Mouse (Mus musculus) ES-E14 (cell line): ENCODE measurements around the gene Rmnd1. TPM values are rescaled to one million over a fixed set of nuclear protein-coding genes. Genes with fewer than 3 reads are reported as not detected.

Source experiments
- DNase-seq: peaks from one replicate; pipeline ENCODE4 v3.0.0-alpha.2; 2013; ENCODE audit warnings: low read depth, low spot score
- H3K27ac ChIP-seq: 2 replicates; pipeline ENCODE4 v1.5.1; 2012; ENCODE audit warnings: low read depth, mild to moderate bottlenecking, low read length, moderate library complexity, mixed read lengths; ENCODE audit not compliant: poor library complexity, insufficient read depth, severe bottlenecking
- H3K36me3 ChIP-seq: 2 replicates; pipeline ENCODE4 v1.6.1; 2012; ENCODE audit warnings: mild to moderate bottlenecking, low read length, moderate library complexity, mixed read lengths; ENCODE audit not compliant: control insufficient read depth, poor library complexity, insufficient read depth, severe bottlenecking
- H3K4me1 ChIP-seq, 2 experiments: fragments of 150-350 bp in 1 of 2; sonication (generic) in 1 of 2; 2 replicates each; pipeline ENCODE4 v1.6.1; 2012; ENCODE audit warnings: low read length in 2 of 2, mild to moderate bottlenecking in 1 of 2, mixed read lengths in 1 of 2; ENCODE audit not compliant: control insufficient read depth in 2 of 2, insufficient read depth in 2 of 2, poor library complexity in 1 of 2
- H3K4me3 ChIP-seq, 2 experiments: fragments of 150-350 bp in 1 of 2; sonication (generic) in 1 of 2; 2 replicates each; pipeline ENCODE4 v1.5.1; 2012; ENCODE audit warnings: low read length in 2 of 2, low read depth in 1 of 2, mild to moderate bottlenecking in 1 of 2, mixed read lengths in 1 of 2; ENCODE audit not compliant: insufficient read depth in 1 of 2, poor library complexity in 1 of 2, severe bottlenecking in 1 of 2
- H3K9ac ChIP-seq: 2 replicates; pipeline ENCODE4 v1.6.1; 2012; ENCODE audit warnings: low read depth, mild to moderate bottlenecking, low read length, mixed read lengths; ENCODE audit not compliant: poor library complexity, insufficient read depth, severe bottlenecking
- H3K9me3 ChIP-seq: fragments of 150-350 bp; sonication (generic); 2 replicates; pipeline ENCODE4 v1.6.1; 2012; ENCODE audit warnings: low read depth, mild to moderate bottlenecking, low read length; ENCODE audit not compliant: control insufficient read depth, insufficient read depth
- CHD2 ChIP-seq: IDR thresholded peaks from 2 replicates; pipeline ENCODE4 v1.6.1; 2014; ENCODE audit warnings: mild to moderate bottlenecking, low read depth, low read length, inconsistent platforms
- HCFC1 ChIP-seq: IDR thresholded peaks from 2 replicates; pipeline ENCODE4 v1.6.1; 2012; ENCODE audit warnings: low read length, inconsistent platforms, borderline replicate concordance; ENCODE audit not compliant: insufficient read depth
- MAFK ChIP-seq: IDR thresholded peaks from 2 replicates; pipeline ENCODE4 v1.6.1; 2014; ENCODE audit warnings: mild to moderate bottlenecking, low read depth, low read length, inconsistent platforms; ENCODE audit not compliant: insufficient read depth
- ZC3H11A ChIP-seq: IDR thresholded peaks from 2 replicates; pipeline ENCODE4 v1.6.1; 2012; ENCODE audit warnings: low read depth, mild to moderate bottlenecking, inconsistent platforms, low read length, borderline replicate concordance
- ZNF384 ChIP-seq: IDR thresholded peaks from 2 replicates; pipeline ENCODE4 v1.6.1; 2012; ENCODE audit warnings: low read depth, low read length, inconsistent platforms
- in situ Hi-C, 2 experiments: fragments of 600-800 bp; cut with MboI; formaldehyde crosslinking; loops; one replicate each; pipeline ENCODE4 v1.15.1; 2025; ENCODE audit warnings: low sequenced_read_pairs in 2 of 2, inconsistent platforms in 1 of 2; ENCODE audit not compliant: unreplicated experiment in 2 of 2
- total RNA-seq: library from RNA; depleted of rRNA; stranded (reverse); fragments of 300-350 nt; gene quantifications from 2 replicates; pipeline ENCODE4 v1.2.3, GENCODE M21; 2012

Gene Rmnd1
- total RNA-seq, 1 experiment, result 31.8 TPM

GRCm38 (mm10) chr10:4384244-4384643, 47.9 kb downstream of the Rmnd1 start:
- H3K9ac ChIP-seq, result no peak overlapping the region
- peaks cover 4% of the 10 kb centered on the region; the same call in 1 of the 2 replicates for H3K36me3 ChIP-seq
- no peaks in the 10 kb centered on the region for H3K9me3 ChIP-seq
- TF ChIP-seq ZNF384 (no peak), MAFK (no peak), HCFC1 (no peak), ZC3H11A (no peak), CHD2 (no peak)
- DNase-seq, result no peak
- no peak overlapping the region for H3K27ac ChIP-seq
- in situ Hi-C loops, result no loop called here
- peaks cover 2 to 14% of the 10 kb centered on the region in 2 experiments for H3K4me1 ChIP-seq
- H3K4me3 ChIP-seq, result no peak overlapping the region

DNA sequence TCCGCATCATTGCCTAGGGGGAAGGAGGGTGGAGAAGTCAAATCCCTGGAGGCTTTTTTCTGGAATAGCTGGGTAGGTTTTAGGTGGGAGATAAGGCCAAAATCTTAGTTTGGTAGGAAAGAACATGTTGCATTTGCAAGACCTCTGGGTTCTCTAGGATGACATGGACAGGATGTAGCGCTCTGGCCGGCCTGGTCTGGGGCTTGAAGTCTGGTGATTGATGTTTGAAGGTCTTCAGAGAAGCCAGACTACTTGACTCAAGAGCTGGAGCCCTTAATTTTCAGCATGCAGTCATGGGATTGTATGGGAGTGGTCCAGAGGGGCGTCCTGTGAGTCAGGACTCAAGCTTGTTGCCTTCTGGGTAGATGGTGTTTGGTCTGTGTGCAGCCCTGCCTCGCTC, 51.4 kb downstream of the Rmnd1 start:
- Histone ChIP-seq H3K9ac (no peak overlapping the region), H3K4me3 (no peak overlapping the region), H3K27ac (no peak overlapping the region), H3K9me3 (no peaks in the 10 kb centered on the region), H3K4me1 (peaks cover 9 to 23% of the 10 kb centered on the region in 2 experiments), H3K36me3 (no peaks in the 10 kb centered on the region)
- in situ Hi-C loops, result no loop called here
- no peak for DNase-seq
- TF ChIP-seq ZNF384 (no peak), MAFK (no peak), HCFC1 (no peak), CHD2 (no peak), ZC3H11A (no peak)

- Histone ChIP-seq H3K9ac (no peak overlapping the region), H3K9me3 (no peaks in the 10 kb centered on the region), H3K27ac (no peak overlapping the region), H3K36me3 (no peaks in the 10 kb centered on the region), H3K4me1 (peaks cover 14 to 30% of the 10 kb centered on the region in 2 experiments), H3K4me3 (no peak overlapping the region)
- DNase-seq, result no peak
- TF ChIP-seq CHD2 (no peak), ZC3H11A (no peak), HCFC1 (no peak), MAFK (no peak), ZNF384 (no peak)
- in situ Hi-C loops, result no loop called here
These were observed 55.3 kb downstream of the Rmnd1 start for GRCm38 (mm10) chr10:4376931-4377330.

GRCm38 (mm10) chr10:4376461-4376860, 55.7 kb downstream of the Rmnd1 start:
- DNase-seq, result no peak
- Histone ChIP-seq H3K4me1 (peaks cover 14 to 34% of the 10 kb centered on the region in 2 experiments), H3K9ac (no peak overlapping the region), H3K9me3 (no peaks in the 10 kb centered on the region), H3K27ac (peak overlapping the region; percentile 84), H3K36me3 (no peaks in the 10 kb centered on the region), H3K4me3 (no peak overlapping the region)
- TF ChIP-seq ZC3H11A (no peak), MAFK (no peak), HCFC1 (no peak), CHD2 (no peak), ZNF384 (no peak)
- in situ Hi-C loops, result no loop called here

GRCm38 (mm10) chr10:4375267-4375666, 56.9 kb downstream of the Rmnd1 start:
- H3K4me3 ChIP-seq, result no peak overlapping the region
- TF ChIP-seq MAFK (no peak), ZNF384 (no peak), ZC3H11A (no peak), CHD2 (no peak), HCFC1 (no peak)
- DNase-seq, result peak; percentile 80
- in situ Hi-C loops, result no loop called here
- peak overlapping the region; percentile 25; the same call in 1 of the 2 replicates for H3K9ac ChIP-seq
- H3K36me3 ChIP-seq, result no peaks in the 10 kb centered on the region
- no peaks in the 10 kb centered on the region for H3K9me3 ChIP-seq
- peak overlapping the region; percentile 84 for H3K27ac ChIP-seq
- H3K4me1 ChIP-seq, result peaks cover 14 to 38% of the 10 kb centered on the region in 2 experiments
